Mouse (Mus musculus): Measurements from ENCODE around the gene Abat. TPM values are rescaled to one million over a fixed set of nuclear protein-coding genes. Genes with fewer than 3 reads are reported as not detected.

The Abat gene
- polyA plus RNA-seq, 1 experiment from 2014 or later = 106 TPM

GRCm38 (mm10) chr16:8655108-8655507, 141.9 kb downstream of the Abat start:
- Histone ChIP-seq H3K9me3 (ENCODE audit: control insufficient read depth, low read length) (no peaks in the 10 kb centered on the region), H3K27ac (ENCODE audit: low read depth, low read length) (no peak overlapping the region), H3K4me3 (ENCODE audit: low read length) (no peak overlapping the region), H3K27me3 (replicated peaks; ENCODE audit: control insufficient read depth, insufficient read depth, low read length) (no peaks in the 10 kb centered on the region), H3K9ac (ENCODE audit: low read depth, low read length) (no peak overlapping the region), H3K4me1 (ENCODE audit: control insufficient read depth, insufficient read depth, low read depth, low read length) (no peaks in the 10 kb centered on the region), H3K4me2 (ENCODE audit: low read length) (no peak overlapping the region), H3K36me3 (ENCODE audit: control insufficient read depth, insufficient read depth, low read length) (peaks cover 16% of the 10 kb centered on the region)
- no peak for ATAC-seq
- WGBS = 82% methylated on average over 6 of the region's 6 CpGs

GRCm38 (mm10) chr16:8655599-8655998, 142.4 kb downstream of the Abat start:
- Histone ChIP-seq H3K36me3 (ENCODE audit: control insufficient read depth, insufficient read depth, low read length) (peaks cover 19% of the 10 kb centered on the region), H3K4me1 (ENCODE audit: control insufficient read depth, insufficient read depth, low read depth, low read length) (no peaks in the 10 kb centered on the region), H3K27me3 (replicated peaks; ENCODE audit: control insufficient read depth, insufficient read depth, low read length) (no peaks in the 10 kb centered on the region), H3K9ac (ENCODE audit: low read depth, low read length) (no peak overlapping the region), H3K4me2 (ENCODE audit: low read length) (no peak overlapping the region), H3K9me3 (ENCODE audit: control insufficient read depth, low read length) (no peaks in the 10 kb centered on the region), H3K4me3 (ENCODE audit: low read length) (no peak overlapping the region), H3K27ac (ENCODE audit: low read depth, low read length) (no peak overlapping the region)
- WGBS = 90% methylated on average over 9 of the region's 9 CpGs
- no peak for ATAC-seq

GRCm38 (mm10) chr16:8656256-8656655, 143.0 kb downstream of the Abat start:
- Histone ChIP-seq H3K27me3 (replicated peaks; ENCODE audit: control insufficient read depth, insufficient read depth, low read length) (no peaks in the 10 kb centered on the region), H3K4me3 (ENCODE audit: low read length) (no peak overlapping the region), H3K36me3 (ENCODE audit: control insufficient read depth, insufficient read depth, low read length) (peaks cover 13% of the 10 kb centered on the region), H3K9me3 (ENCODE audit: control insufficient read depth, low read length) (no peaks in the 10 kb centered on the region), H3K4me1 (ENCODE audit: control insufficient read depth, insufficient read depth, low read depth, low read length) (no peaks in the 10 kb centered on the region), H3K9ac (ENCODE audit: low read depth, low read length) (no peak overlapping the region), H3K27ac (ENCODE audit: low read depth, low read length) (no peak overlapping the region), H3K4me2 (ENCODE audit: low read length) (no peak overlapping the region)
- no peak for ATAC-seq
- WGBS = 81% methylated on average over 2 of the region's 2 CpGs

- Histone ChIP-seq H3K9ac (ENCODE audit: low read depth, low read length) (no peak overlapping the region), H3K27me3 (replicated peaks; ENCODE audit: control insufficient read depth, insufficient read depth, low read length) (no peaks in the 10 kb centered on the region), H3K4me2 (ENCODE audit: low read length) (no peak overlapping the region), H3K9me3 (ENCODE audit: control insufficient read depth, low read length) (no peaks in the 10 kb centered on the region), H3K27ac (ENCODE audit: low read depth, low read length) (no peak overlapping the region), H3K4me1 (ENCODE audit: control insufficient read depth, insufficient read depth, low read depth, low read length) (no peaks in the 10 kb centered on the region), H3K36me3 (ENCODE audit: control insufficient read depth, insufficient read depth, low read length) (peaks cover 16% of the 10 kb centered on the region), H3K4me3 (ENCODE audit: low read length) (no peak overlapping the region)
- no peak for ATAC-seq
- WGBS = 83% methylated on average over 4 of the region's 4 CpGs
These were observed 145.1 kb downstream of the Abat start for GRCm38 (mm10) chr16:8658349-8658748.

GRCm38 (mm10) chr16:8658764-8659163, 145.5 kb downstream of the Abat start:
- Histone ChIP-seq H3K9me3 (ENCODE audit: control insufficient read depth, low read length) (no peaks in the 10 kb centered on the region), H3K9ac (ENCODE audit: low read depth, low read length) (no peak overlapping the region), H3K27ac (ENCODE audit: low read depth, low read length) (no peak overlapping the region), H3K4me1 (ENCODE audit: control insufficient read depth, insufficient read depth, low read depth, low read length) (peaks cover 3% of the 10 kb centered on the region; the same call in 1 of the 2 replicates), H3K4me3 (ENCODE audit: low read length) (no peak overlapping the region), H3K4me2 (ENCODE audit: low read length) (no peak overlapping the region), H3K36me3 (ENCODE audit: control insufficient read depth, insufficient read depth, low read length) (peaks cover 16% of the 10 kb centered on the region), H3K27me3 (replicated peaks; ENCODE audit: control insufficient read depth, insufficient read depth, low read length) (no peaks in the 10 kb centered on the region)
- no peak for ATAC-seq
- 94% methylated on average over 4 of the region's 4 CpGs for WGBS

GRCm38 (mm10) chr16:8663022-8663421, 149.8 kb downstream of the Abat start:
- H3K4me3 ChIP-seq (ENCODE audit: low read length) = no peak overlapping the region
- H3K9ac ChIP-seq (ENCODE audit: low read depth, low read length) = no peak overlapping the region
- no peaks in the 10 kb centered on the region for H3K27me3 ChIP-seq (replicated peaks; ENCODE audit: control insufficient read depth, insufficient read depth, low read length)
- ATAC-seq = no peak
- H3K27ac ChIP-seq (ENCODE audit: low read depth, low read length) = peak overlapping the region; percentile 5; the same call in 1 of the 2 replicates
- H3K36me3 ChIP-seq (ENCODE audit: control insufficient read depth, insufficient read depth, low read length) = peaks cover 13% of the 10 kb centered on the region
- peaks cover 16% of the 10 kb centered on the region; the same call in 1 of the 2 replicates for H3K4me1 ChIP-seq (ENCODE audit: control insufficient read depth, insufficient read depth, low read depth, low read length)
- H3K4me2 ChIP-seq (ENCODE audit: low read length) = no peak overlapping the region
- H3K9me3 ChIP-seq (ENCODE audit: control insufficient read depth, low read length) = no peaks in the 10 kb centered on the region
- 72% methylated on average over 2 of the region's 2 CpGs for WGBS

GRCm38 (mm10) chr16:8663606-8664539, 150.6 kb downstream of the Abat start:
- H3K4me2 ChIP-seq (ENCODE audit: low read length) = no peak overlapping the region
- no peak overlapping the region for H3K9ac ChIP-seq (ENCODE audit: low read depth, low read length)
- peak overlapping the region; percentile 5; the same call in 1 of the 2 replicates for H3K27ac ChIP-seq (ENCODE audit: low read depth, low read length)
- no peak overlapping the region for H3K4me3 ChIP-seq (ENCODE audit: low read length)
- peaks cover 13% of the 10 kb centered on the region for H3K36me3 ChIP-seq (ENCODE audit: control insufficient read depth, insufficient read depth, low read length)
- no peaks in the 10 kb centered on the region for H3K9me3 ChIP-seq (ENCODE audit: control insufficient read depth, low read length)
- peaks cover 25% of the 10 kb centered on the region for H3K4me1 ChIP-seq (ENCODE audit: control insufficient read depth, insufficient read depth, low read depth, low read length)
- H3K27me3 ChIP-seq (replicated peaks; ENCODE audit: control insufficient read depth, insufficient read depth, low read length) = no peaks in the 10 kb centered on the region
- WGBS = 72% methylated on average over 23 of the region's 24 CpGs
- peak; percentile 60 for ATAC-seq

- Histone ChIP-seq H3K9ac (ENCODE audit: low read depth, low read length) (no peak overlapping the region), H3K4me1 (ENCODE audit: control insufficient read depth, insufficient read depth, low read depth, low read length) (peaks cover 39% of the 10 kb centered on the region), H3K4me2 (ENCODE audit: low read length) (no peak overlapping the region), H3K27ac (ENCODE audit: low read depth, low read length) (no peak overlapping the region), H3K36me3 (ENCODE audit: control insufficient read depth, insufficient read depth, low read length) (peaks cover 9% of the 10 kb centered on the region), H3K9me3 (ENCODE audit: control insufficient read depth, low read length) (no peaks in the 10 kb centered on the region), H3K4me3 (ENCODE audit: low read length) (no peak overlapping the region), H3K27me3 (replicated peaks; ENCODE audit: control insufficient read depth, insufficient read depth, low read length) (no peaks in the 10 kb centered on the region)
- WGBS = 85% methylated on average over 5 of the region's 5 CpGs
- ATAC-seq = no peak
These were observed 152.1 kb downstream of the Abat start for GRCm38 (mm10) chr16:8665367-8665766.

- Histone ChIP-seq H3K36me3 (ENCODE audit: control insufficient read depth, insufficient read depth, low read length) (peaks cover 7% of the 10 kb centered on the region; the same call in 1 of the 2 replicates), H3K4me3 (ENCODE audit: low read length) (no peak overlapping the region), H3K9ac (ENCODE audit: low read depth, low read length) (no peak overlapping the region), H3K27ac (ENCODE audit: low read depth, low read length) (no peak overlapping the region), H3K27me3 (replicated peaks; ENCODE audit: control insufficient read depth, insufficient read depth, low read length) (no peaks in the 10 kb centered on the region), H3K4me2 (ENCODE audit: low read length) (no peak overlapping the region), H3K4me1 (ENCODE audit: control insufficient read depth, insufficient read depth, low read depth, low read length) (peaks cover 43% of the 10 kb centered on the region), H3K9me3 (ENCODE audit: control insufficient read depth, low read length) (no peaks in the 10 kb centered on the region)
- 62% methylated on average over 2 of the region's 2 CpGs for WGBS
- ATAC-seq = no peak
These were observed 153.2 kb downstream of the Abat start for GRCm38 (mm10) chr16:8666452-8666851.

All from hindbrain, embryonic 16.5 days (tissue).